Mouse (Mus musculus) G1E (cell line): ENCODE measurements around the gene Crb3. TPM values are rescaled to one million over a fixed set of nuclear protein-coding genes. Genes with fewer than 3 reads are reported as not detected.

Experiments used
- ATAC-seq: 2 replicates; pipeline ENCODE4 v1.8.0; 2016; ENCODE audit warnings: mild to moderate bottlenecking; ENCODE audit not compliant: insufficient number of reproducible peaks, poor library complexity, low FRiP score, severe bottlenecking; ENCODE audit errors: extremely low read depth
- DNase-seq: peaks from one replicate; pipeline ENCODE4 v3.0.0; 2012; ENCODE audit warnings: low spot score
- H3K27me3 ChIP-seq: 2 replicates; pipeline ENCODE4 v1.6.1; 2012; ENCODE audit warnings: mild to moderate bottlenecking, low read length, inconsistent platforms; ENCODE audit not compliant: insufficient read depth
- H3K36me3 ChIP-seq: replicated peaks from 2 replicates; pipeline ENCODE3; 2012; ENCODE audit warnings: mild to moderate bottlenecking, inconsistent platforms
- H3K4me1 ChIP-seq: 2 replicates; pipeline ENCODE4 v1.6.1; 2012; ENCODE audit warnings: low read depth, low read length, inconsistent platforms, mixed read lengths; ENCODE audit not compliant: insufficient read depth
- H3K4me3 ChIP-seq: 2 replicates; pipeline ENCODE4 v1.5.1; 2012; ENCODE audit warnings: low read depth, mild to moderate bottlenecking, inconsistent platforms, low read length, moderate library complexity, mixed read lengths
- H3K9me3 ChIP-seq: replicated peaks from 2 replicates; pipeline ENCODE4 v1.6.1; 2012; ENCODE audit warnings: inconsistent platforms
- CTCF ChIP-seq: IDR thresholded peaks from 2 replicates; pipeline ENCODE4 v1.5.1; 2012; ENCODE audit warnings: low read depth, low read length, inconsistent platforms, mixed read lengths
- GATA1 ChIP-seq: IDR thresholded peaks from 2 replicates; pipeline ENCODE4 v1.6.1; 2012; ENCODE audit warnings: borderline replicate concordance, low read length, inconsistent platforms, mixed read lengths
- GATA2 ChIP-seq: IDR thresholded peaks from 2 replicates; pipeline ENCODE4 v1.6.1; 2012; ENCODE audit warnings: low read depth, low read length, inconsistent platforms, borderline replicate concordance
- POLR2AphosphoS5 ChIP-seq: IDR thresholded peaks from 2 replicates; pipeline ENCODE4 v1.6.1; 2012; ENCODE audit warnings: low read depth, low read length, inconsistent platforms; ENCODE audit not compliant: insufficient replicate concordance
- TAL1 ChIP-seq: conservative IDR thresholded peaks from 2 replicates; pipeline ENCODE4 v1.6.1; 2012; ENCODE audit warnings: low read depth, low read length, inconsistent platforms, mixed read lengths
- polyA plus RNA-seq: library from polyadenylated mRNA; stranded (reverse); fragments of >175 nt; gene quantifications from 2 replicates; pipeline ENCODE4 v1.2.3, GENCODE M21; 2012
- total RNA-seq, 2 experiments: library from RNA; stranded (forward) in 1 of 2; stranded (reverse) in 1 of 2; fragments of 200-1000 nt in 1 of 2; fragments of >200 nt in 1 of 2; fragmentation: Nextera tagmentation in 1 of 2; gene quantifications; 2 replicates each; pipeline ENCODE4 v1.2.3; 2014 to 2017

Crb3 gene
- total and polyA plus RNA-seq, 3 experiments: 0.23 to 0.33 TPM; not detected in 1

DNA sequence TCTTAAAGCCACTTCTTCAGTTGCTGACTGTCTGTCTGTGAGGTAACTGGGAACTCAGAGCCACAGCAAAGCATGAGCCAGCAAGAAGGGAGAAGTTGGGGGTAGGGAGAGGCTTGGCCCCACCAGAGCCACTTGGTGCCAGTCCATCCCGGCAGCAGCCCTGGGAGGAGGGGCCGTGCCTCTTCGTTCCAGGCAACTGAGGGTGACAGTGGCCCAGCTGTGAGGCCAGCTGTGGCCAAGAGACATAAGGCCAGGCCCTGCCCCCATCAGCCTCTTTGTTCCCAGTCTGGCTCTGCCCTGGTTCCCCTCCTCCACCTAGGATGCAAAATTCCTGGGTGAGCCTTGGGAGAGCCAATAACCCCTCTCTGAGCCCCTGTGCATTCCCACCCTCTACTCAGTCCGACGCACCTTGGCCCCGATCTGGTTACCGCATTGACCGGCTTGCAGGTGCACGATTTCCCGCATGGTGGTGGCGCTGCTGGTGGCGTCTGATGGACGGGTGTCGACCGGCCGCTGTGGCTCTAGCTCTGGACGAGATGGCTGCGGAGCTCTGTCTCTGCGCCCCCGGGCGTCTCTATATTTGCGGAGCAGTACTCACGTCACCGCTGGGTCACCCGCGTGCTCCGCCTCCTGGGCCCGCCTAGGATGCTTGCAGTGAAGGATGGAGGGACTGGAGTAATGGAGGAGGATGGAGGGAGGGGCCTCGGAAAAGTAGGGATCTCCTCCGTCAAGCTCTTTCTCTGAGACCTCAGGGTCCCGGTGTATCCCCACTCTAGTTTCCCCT, 28.3 kb downstream of the Crb3 start, which contains the start of gene Tubb4a:
Tubb4a (minus strand) TSS at position 734 of the 784 bp plus-strand sequence.
- no peak within 1 kb of the TSS for H3K4me3 ChIP-seq
- ATAC-seq: no peak
- no peak for DNase-seq
- H3K4me1 ChIP-seq: peaks cover 13% of the 10 kb centered on the region
- peaks cover 57% of the 10 kb centered on the region for H3K27me3 ChIP-seq
- H3K9me3 ChIP-seq: no peaks in the 10 kb centered on the region
- H3K36me3 ChIP-seq: no peaks in the 10 kb centered on the region
- TF ChIP-seq CTCF (no peak), GATA2 (no peak), POLR2AphosphoS5 (no peak), GATA1 (no peak), TAL1 (no peak)

DNA sequence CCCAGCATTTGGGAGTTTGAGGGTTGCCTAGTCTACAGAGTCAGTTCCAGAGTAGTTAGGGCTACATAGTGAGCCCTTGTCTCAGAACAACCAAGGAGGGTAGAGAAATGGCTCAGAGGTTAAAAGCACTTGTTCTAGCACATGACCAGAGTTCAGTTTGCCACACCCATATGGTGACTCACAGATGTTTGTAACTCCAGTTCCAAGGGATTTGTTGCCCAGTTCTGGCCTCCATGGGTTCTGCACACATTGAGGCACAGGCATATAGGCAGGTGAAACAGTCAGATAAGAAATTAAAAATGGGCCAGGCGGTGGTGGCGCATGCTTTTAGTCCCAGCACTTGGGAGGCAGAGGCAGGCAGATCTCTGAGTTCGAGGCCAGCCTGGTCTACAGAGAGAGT, 35.3 kb downstream of the Crb3 start:
- DNase-seq: no peak
- peaks cover 19% of the 10 kb centered on the region for H3K36me3 ChIP-seq
- H3K4me3 ChIP-seq: no peak overlapping the region
- ATAC-seq: peak; percentile 79
- peaks cover 17% of the 10 kb centered on the region for H3K27me3 ChIP-seq
- peaks cover 48% of the 10 kb centered on the region for H3K4me1 ChIP-seq
- TF ChIP-seq POLR2AphosphoS5 (no peak), TAL1 (peak; percentile 38)
- no peaks in the 10 kb centered on the region for H3K9me3 ChIP-seq

DNA sequence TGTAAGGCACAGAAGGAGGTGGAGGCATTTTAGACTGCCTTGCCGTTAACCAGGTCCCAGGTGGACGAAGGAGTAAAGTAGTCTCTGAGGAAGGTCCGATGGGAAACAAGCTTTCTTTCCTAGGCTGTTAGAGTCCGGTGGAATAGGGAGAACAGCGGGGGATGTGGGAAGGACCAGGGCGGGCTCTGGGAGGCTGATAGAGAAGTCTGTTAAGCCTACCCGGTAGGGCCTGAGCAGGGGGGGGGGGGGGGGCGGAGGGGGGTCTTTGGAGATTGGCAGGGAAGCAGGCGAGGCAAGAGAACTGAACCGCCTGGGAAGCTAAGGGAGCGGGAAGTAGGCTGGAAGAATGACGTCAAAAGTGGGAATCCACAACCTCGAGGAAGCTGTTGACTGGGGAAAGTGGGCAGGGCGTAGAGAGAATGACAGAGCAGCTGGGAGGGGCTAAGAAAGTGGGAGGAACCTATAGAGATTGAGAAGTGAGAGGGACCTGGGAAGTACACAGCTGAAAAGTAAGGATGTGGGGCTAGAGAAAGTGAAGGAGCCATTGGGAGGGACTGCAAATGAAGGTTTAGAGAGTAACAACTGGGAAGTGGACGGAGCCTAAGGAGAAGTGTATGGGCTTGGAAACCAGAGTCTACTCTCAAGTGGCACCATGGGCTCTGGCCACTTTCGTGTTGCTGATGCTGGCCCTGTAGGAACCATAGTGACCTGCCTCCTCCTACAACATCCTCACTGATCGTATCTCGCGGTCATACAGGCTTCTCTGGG, 37.1 kb downstream of the Crb3 start:
- Histone ChIP-seq H3K36me3 (peaks cover 35% of the 10 kb centered on the region), H3K9me3 (no peaks in the 10 kb centered on the region), H3K4me1 (peaks cover 64% of the 10 kb centered on the region), H3K4me3 (peak overlapping the region; percentile 30; the same call in 1 of the 2 replicates), H3K27me3 (peaks cover 4% of the 10 kb centered on the region; the same call in 1 of the 2 replicates)
- TF ChIP-seq TAL1 (no peak), GATA1 (no peak), POLR2AphosphoS5 (no peak), GATA2 (no peak), CTCF (no peak)
- ATAC-seq: no peak
- DNase-seq: no peak

DNA sequence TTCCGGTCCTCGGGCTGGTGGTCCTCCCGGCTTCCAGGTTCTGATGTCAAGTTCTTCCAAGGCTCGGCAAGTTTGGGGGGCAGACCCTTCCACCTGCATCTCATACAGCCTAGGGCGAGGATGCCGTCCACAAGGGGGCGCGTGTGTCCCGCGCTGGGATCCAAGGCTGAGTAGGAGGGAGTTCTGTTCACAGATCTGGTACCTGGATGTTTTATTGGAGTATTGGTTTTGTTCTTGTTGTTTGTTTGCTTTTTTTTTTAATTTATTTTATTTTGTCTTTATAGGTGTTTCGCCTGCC, 37.7 kb downstream of the Crb3 start:
- peaks cover 68% of the 10 kb centered on the region for H3K4me1 ChIP-seq
- peak; percentile 79 for TF ChIP-seq CTCF
- no peak for TF ChIP-seq POLR2AphosphoS5
- no peak for TF ChIP-seq TAL1
- DNase-seq: peak; percentile 63

DNA sequence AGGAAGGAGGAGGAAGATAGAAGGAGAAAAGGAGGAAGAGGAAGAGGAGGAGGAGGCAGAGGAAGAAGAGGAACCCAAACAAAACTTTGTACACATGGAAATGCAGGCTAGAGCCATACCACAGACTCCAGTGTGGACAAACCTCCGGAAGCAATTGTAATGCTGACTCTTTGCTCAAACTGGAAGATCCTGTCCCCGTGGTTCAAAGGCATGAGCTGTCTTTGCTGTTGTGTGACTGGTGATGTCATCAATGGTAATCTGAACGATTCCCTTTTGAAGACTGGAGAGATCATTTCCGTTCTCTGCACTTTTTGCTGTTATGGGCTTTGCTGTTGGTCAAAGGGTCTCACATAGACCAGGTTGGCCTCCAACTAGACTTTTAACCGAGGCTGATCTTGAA, 39.4 kb downstream of the Crb3 start:
- Histone ChIP-seq H3K4me3 (no peak overlapping the region), H3K9me3 (no peaks in the 10 kb centered on the region), H3K27me3 (no peaks in the 10 kb centered on the region), H3K36me3 (peaks cover 55% of the 10 kb centered on the region), H3K4me1 (peaks cover 74% of the 10 kb centered on the region)
- DNase-seq: no peak
- TF ChIP-seq GATA1 (no peak), POLR2AphosphoS5 (no peak), GATA2 (no peak), TAL1 (no peak), CTCF (no peak)
- no peak for ATAC-seq

More for the DNA sequence above, 37.7 kb downstream of the Crb3 start:
- no peaks in the 10 kb centered on the region for H3K9me3 ChIP-seq
- peaks cover under 1% of the 10 kb centered on the region; the same call in 1 of the 2 replicates for H3K27me3 ChIP-seq
- ATAC-seq: no peak
- H3K36me3 ChIP-seq: peaks cover 40% of the 10 kb centered on the region
- H3K4me3 ChIP-seq: peak overlapping the region; percentile 30; the same call in 1 of the 2 replicates

DNA sequence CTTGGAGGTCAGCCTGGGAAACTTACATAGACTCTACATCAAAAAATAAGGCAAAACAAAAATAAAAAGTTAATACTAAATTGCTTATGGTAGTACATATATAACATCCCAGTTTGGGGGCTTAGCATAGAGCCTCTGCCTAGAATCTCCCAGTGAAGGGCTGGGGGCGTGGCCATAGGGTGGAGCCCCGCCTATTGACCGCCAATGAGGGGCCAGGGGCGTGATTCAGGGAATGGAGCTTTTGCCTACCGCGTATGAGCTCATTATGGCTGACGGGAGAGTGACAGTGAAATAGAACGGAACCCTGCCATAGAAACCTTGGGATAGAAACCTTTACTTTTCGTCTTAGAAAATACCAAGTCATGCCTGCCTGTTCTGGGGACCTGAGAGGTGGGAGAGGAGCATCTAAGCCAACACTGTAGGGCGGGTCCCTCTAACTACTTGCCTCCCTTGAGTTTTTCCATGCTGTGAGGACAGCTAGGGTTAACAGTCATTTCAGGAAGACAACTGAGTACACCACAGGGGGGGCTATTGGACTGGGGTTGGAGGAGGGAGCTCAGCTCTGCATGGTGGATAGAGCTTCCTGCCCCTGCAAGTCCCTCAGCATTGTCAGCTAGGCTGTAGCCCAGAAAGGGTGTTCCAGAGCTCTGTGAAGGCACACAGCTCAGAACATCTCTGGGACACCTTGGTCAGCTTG, 40.9 kb downstream of the Crb3 start:
- DNase-seq (peak; percentile 50), ATAC-seq (peak; percentile 72)
- no peaks in the 10 kb centered on the region for H3K9me3 ChIP-seq
- H3K36me3 ChIP-seq: peaks cover 62% of the 10 kb centered on the region
- H3K27me3 ChIP-seq: no peaks in the 10 kb centered on the region
- peaks cover 77% of the 10 kb centered on the region for H3K4me1 ChIP-seq
- TF ChIP-seq GATA2 (no peak), GATA1 (no peak), POLR2AphosphoS5 (no peak), CTCF (no peak), TAL1 (no peak)
- peak overlapping the region; percentile 33; the same call in 1 of the 2 replicates for H3K4me3 ChIP-seq
